Comparison of ENCODE assay signal across 9 mouse cellular contexts in genomic region chr1:72535725-72536571, GRCm38 (mm10). TPM values are rescaled to one million over a fixed set of nuclear protein-coding genes. Genes with fewer than 3 reads are reported as not detected.
A peak's percentile ranks its signal among the peaks of the same experiment; 100 is the strongest.
DNase-seq lines count a peak whose midpoint lies in the region; ATAC-seq lines count a peak whose summit lies in the region.
"Had no signal": no experiment of that assay in that cellular context is flagged by ENCODE, and none has a peak within 500 bp of the region (broad histone marks: within the 10 kb centered on the region; RNA-seq: fewer than 3 reads in every experiment).

No protein-coding gene starts in this region.

- H3K27ac ChIP-seq in heart, embryonic 13.5 days (replicated peaks): no peak overlapping the region
- H3K27ac ChIP-seq in forebrain, embryonic 10.5 days: no peak overlapping the region
- H3K27ac ChIP-seq in neural tube, embryonic 12.5 days: peak overlapping the region; percentile 70; the same call in 1 of the 2 replicates

- no peak for DNase-seq in heart, adult 18-20 months
- peak; percentile 21 for DNase-seq in ZHBTc4 (ENCODE audit: low read depth, low spot score)
- DNase-seq in forebrain, embryonic 10.5 days (ENCODE audit: extremely low spot score, low spot score): peak; percentile 24
- peak; percentile 23 to 48 for DNase-seq in layer of hippocampus, postnatal 25 days (ENCODE audit: extremely low spot score in 1 of 2, low spot score in 1 of 2)
- DNase-seq in urinary bladder, postnatal 36 days (ENCODE audit: low spot score in 2 of 2): no peak
- DNase-seq in thymus, postnatal 14 days: no peak

- no peaks in the 10 kb centered on the region for H3K36me3 ChIP-seq in heart, embryonic 13.5 days
- no peaks in the 10 kb centered on the region for H3K36me3 ChIP-seq in forebrain, embryonic 10.5 days (replicated peaks)
- H3K36me3 ChIP-seq in neural tube, embryonic 12.5 days: no peaks in the 10 kb centered on the region

- H3K4me1 ChIP-seq in heart, embryonic 13.5 days: peaks cover 11% of the 10 kb centered on the region
- peaks cover 19% of the 10 kb centered on the region for H3K4me1 ChIP-seq in forebrain, embryonic 10.5 days
- peaks cover 23% of the 10 kb centered on the region; the same call in 1 of the 2 replicates for H3K4me1 ChIP-seq in neural tube, embryonic 12.5 days

- H3K27me3 ChIP-seq in heart, embryonic 13.5 days (replicated peaks): peaks cover 86% of the 10 kb centered on the region
- peaks cover 51% of the 10 kb centered on the region for H3K27me3 ChIP-seq in forebrain, embryonic 10.5 days (ENCODE audit: poor library complexity, severe bottlenecking)
- H3K27me3 ChIP-seq in neural tube, embryonic 12.5 days (replicated peaks): peaks cover 19% of the 10 kb centered on the region

- WGBS in heart, embryonic 13.5 days: 2% methylated on average over 32 of the region's 36 CpGs
- 2% methylated on average over 36 of the region's 36 CpGs for WGBS in forebrain, embryonic 10.5 days
- WGBS in neural tube, embryonic 12.5 days: 1% methylated on average over 36 of the region's 36 CpGs

- no peak overlapping the region for H3K9ac ChIP-seq in heart, embryonic 13.5 days
- peak overlapping the region; percentile 60 for H3K9ac ChIP-seq in neural tube, embryonic 12.5 days

- H3K9me3 ChIP-seq in heart, embryonic 13.5 days: no peaks in the 10 kb centered on the region
- H3K9me3 ChIP-seq in forebrain, embryonic 10.5 days: no peaks in the 10 kb centered on the region
- no peaks in the 10 kb centered on the region for H3K9me3 ChIP-seq in neural tube, embryonic 12.5 days

- H3K4me3 ChIP-seq in heart, embryonic 13.5 days: peak overlapping the region; percentile 44
- peak overlapping the region; percentile 52 for H3K4me3 ChIP-seq in forebrain, embryonic 10.5 days
- H3K4me3 ChIP-seq in neural tube, embryonic 12.5 days: peak overlapping the region; percentile 46

- ATAC-seq in heart, embryonic 13.5 days (ENCODE audit: extremely low read depth, insufficient number of reproducible peaks, low FRiP score, low TSS enrichment): no peak
- ATAC-seq in neural tube, embryonic 12.5 days (ENCODE audit: low FRiP score, low read depth): peak; percentile 80

- H3K4me2 ChIP-seq in heart, embryonic 13.5 days: peak overlapping the region; percentile 71
- H3K4me2 ChIP-seq in neural tube, embryonic 12.5 days (replicated peaks): peak overlapping the region; percentile 89

RNA-seq across cellular contexts. Expression of gene March4, which starts 0.8 kb away (rescaled TPM):
- not detected in 2 replicates for polyA plus RNA-seq in heart, embryonic 13.5 days (2015; fragmentation: Nextera tagmentation; extraction: Ambion mirVana)
- under 1 TPM in 1 of 2 experiments, not detected in 1; 0.10 TPM for total RNA-seq in heart, adult 18-20 months (2021)
- not detected in 2 replicates for polyA plus RNA-seq in forebrain, embryonic 10.5 days (2016; fragmentation: Nextera tagmentation; extraction: Ambion mirVana)
- 10 to 100 TPM; 20.7 to 21.7 TPM for total RNA-seq in layer of hippocampus, postnatal 25 days (2021)
- polyA plus RNA-seq in neural tube, embryonic 12.5 days (2016; fragmentation: Nextera tagmentation; extraction: Ambion mirVana): 5.3 and 5.8 TPM in 2 replicates
- total RNA-seq: hematopoietic stem cell, adult 5-6 weeks had no signal

RNA-seq across cellular contexts. Expression of gene Smarcal1, which starts 47.1 kb away (rescaled TPM):
- polyA plus RNA-seq in heart, embryonic 13.5 days (2015; fragmentation: Nextera tagmentation; extraction: Ambion mirVana): 13.9 and 15.0 TPM in 2 replicates
- 10 to 100 TPM; 27.0 to 29.3 TPM for total RNA-seq in heart, adult 18-20 months (2021)
- 31.7 and 32.3 TPM in 2 replicates for polyA plus RNA-seq in forebrain, embryonic 10.5 days (2016; fragmentation: Nextera tagmentation; extraction: Ambion mirVana)
- total RNA-seq in layer of hippocampus, postnatal 25 days (2021): 10 to 100 TPM; 60.0 to 63.3 TPM
- polyA plus RNA-seq in neural tube, embryonic 12.5 days (2016; fragmentation: Nextera tagmentation; extraction: Ambion mirVana): 28.1 and 30.9 TPM in 2 replicates

Comparison
In these comparisons a context has a peak if more than half of its experiments do, and no peak if none do; other contexts are left out.
1. DNase-seq: peak in ZHBTc4 (single experiment), forebrain, embryonic 10.5 days (single experiment) and layer of hippocampus, postnatal 25 days (2 of 2); none in heart, adult 18-20 months (0 of 2), urinary bladder, postnatal 36 days (0 of 2) and thymus, postnatal 14 days (single experiment).
2. Peak in every context shown above with its lines, with median percentiles within 50 percentile points of each other: H3K4me3 ChIP-seq.